Mouse (Mus musculus) forebrain, embryonic 12.5 days (tissue): ENCODE measurements around the gene Hoxa13. TPM values are rescaled to one million over a fixed set of nuclear protein-coding genes. Genes with fewer than 3 reads are reported as not detected.

ENCODE experiments used
- ATAC-seq: fragments of 200-750 bp; cut with Nextera tagmentation; 2 replicates; pipeline ENCODE4 v1.8.0; 2017; ENCODE audit warnings: moderate TSS enrichment; ENCODE audit not compliant: low FRiP score
- H3K27ac ChIP-seq: fragments of 300-500 bp; sonication (generic); 2 replicates; pipeline ENCODE4 v1.5.1; 2016; ENCODE audit warnings: mild to moderate bottlenecking
- H3K27me3 ChIP-seq: fragments of 300-500 bp; sonication (generic); 2 replicates; pipeline ENCODE4 v1.6.1; 2016; ENCODE audit warnings: mild to moderate bottlenecking
- H3K36me3 ChIP-seq: fragments of 300-500 bp; sonication (generic); replicated peaks from 2 replicates; pipeline ENCODE4 v1.6.1; 2016; ENCODE audit warnings: mild to moderate bottlenecking
- H3K4me1 ChIP-seq: fragments of 300-500 bp; sonication (generic); 2 replicates; pipeline ENCODE4 v1.6.1; 2016
- H3K4me2 ChIP-seq: fragments of 300-500 bp; sonication (generic); 2 replicates; pipeline ENCODE4 v1.6.1; 2016; ENCODE audit warnings: mild to moderate bottlenecking, moderate library complexity
- H3K4me3 ChIP-seq: fragments of 300-500 bp; sonication (generic); replicated peaks from 2 replicates; pipeline ENCODE4 v1.5.1; 2016; ENCODE audit warnings: mild to moderate bottlenecking
- H3K9ac ChIP-seq: fragments of 300-500 bp; sonication (generic); 2 replicates; pipeline ENCODE4 v1.6.1; 2016; ENCODE audit warnings: mild to moderate bottlenecking
- H3K9me3 ChIP-seq: fragments of 300-500 bp; sonication (generic); 2 replicates; pipeline ENCODE4 v1.6.1; 2016
- WGBS: fragments of 180-500 bp; shearing (Covaris S2); methylation state at CpG from one replicate; pipeline ENCODE4 v1.1.7; 2016; 5-methylcytosine and 5-hydroxymethylcytosine counted together
- polyA plus RNA-seq: library from polyadenylated mRNA; unstranded; fragments of >200 nt; fragmentation: Nextera tagmentation; extraction: Ambion mirVana; gene quantifications from 2 replicates; pipeline ENCODE4 v1.2.1, GENCODE M21; 2016

The Hoxa13 gene
- polyA plus RNA-seq, 1 experiment from 2014 or later = not detected

GRCm38 (mm10) chr6:52281084-52281483, 20.4 kb upstream of the Hoxa13 start:
- 71% methylated on average over 12 of the region's 12 CpGs for WGBS
- no peak for ATAC-seq
- H3K4me3 ChIP-seq = no peak overlapping the region
- H3K27ac ChIP-seq = no peak overlapping the region
- H3K36me3 ChIP-seq = no peaks in the 10 kb centered on the region
- H3K9ac ChIP-seq = no peak overlapping the region
- H3K4me1 ChIP-seq = no peaks in the 10 kb centered on the region
- no peaks in the 10 kb centered on the region for H3K9me3 ChIP-seq
- H3K27me3 ChIP-seq = peaks cover 80% of the 10 kb centered on the region
- H3K4me2 ChIP-seq = no peak overlapping the region

GRCm38 (mm10) chr6:52276920-52277319, 16.2 kb upstream of the Hoxa13 start:
- Histone ChIP-seq H3K9ac (no peak overlapping the region), H3K4me1 (no peaks in the 10 kb centered on the region), H3K27me3 (peaks cover 94% of the 10 kb centered on the region), H3K36me3 (no peaks in the 10 kb centered on the region), H3K9me3 (no peaks in the 10 kb centered on the region), H3K4me3 (no peak overlapping the region), H3K27ac (no peak overlapping the region), H3K4me2 (no peak overlapping the region)
- ATAC-seq = no peak
- 7% methylated on average over 5 of the region's 5 CpGs for WGBS

- Histone ChIP-seq H3K9me3 (no peaks in the 10 kb centered on the region), H3K27me3 (peaks cover 95% of the 10 kb centered on the region), H3K9ac (no peak overlapping the region), H3K27ac (no peak overlapping the region), H3K36me3 (no peaks in the 10 kb centered on the region), H3K4me1 (no peaks in the 10 kb centered on the region), H3K4me3 (no peak overlapping the region), H3K4me2 (no peak overlapping the region)
- 1% methylated on average over 6 of the region's 6 CpGs for WGBS
- ATAC-seq = no peak
Observed at GRCm38 (mm10) chr6:52276382-52276781, 15.7 kb upstream of the Hoxa13 start.

- Histone ChIP-seq H3K4me3 (no peak overlapping the region), H3K4me2 (no peak overlapping the region), H3K27me3 (peaks cover 95% of the 10 kb centered on the region), H3K9ac (no peak overlapping the region), H3K4me1 (no peaks in the 10 kb centered on the region), H3K27ac (no peak overlapping the region), H3K36me3 (no peaks in the 10 kb centered on the region), H3K9me3 (no peaks in the 10 kb centered on the region)
- ATAC-seq = no peak
- WGBS = 4% methylated on average over 8 of the region's 8 CpGs
Observed at GRCm38 (mm10) chr6:52275563-52276280, 15.0 kb upstream of the Hoxa13 start.

- Histone ChIP-seq H3K9me3 (no peaks in the 10 kb centered on the region), H3K4me1 (no peaks in the 10 kb centered on the region), H3K36me3 (no peaks in the 10 kb centered on the region), H3K4me2 (no peak overlapping the region), H3K4me3 (no peak overlapping the region), H3K27me3 (peaks cover 97% of the 10 kb centered on the region), H3K27ac (no peak overlapping the region), H3K9ac (no peak overlapping the region)
- ATAC-seq = no peak
- WGBS = 1% methylated on average over 11 of the region's 11 CpGs
Observed at GRCm38 (mm10) chr6:52274576-52274975, 13.9 kb upstream of the Hoxa13 start.

GRCm38 (mm10) chr6:52273656-52274280, 13.1 kb upstream of the Hoxa13 start:
- Histone ChIP-seq H3K9me3 (no peaks in the 10 kb centered on the region), H3K27ac (no peak overlapping the region), H3K4me1 (no peaks in the 10 kb centered on the region), H3K36me3 (no peaks in the 10 kb centered on the region), H3K9ac (no peak overlapping the region), H3K4me2 (no peak overlapping the region), H3K27me3 (peaks cover 99% of the 10 kb centered on the region), H3K4me3 (no peak overlapping the region)
- no peak for ATAC-seq
- under 1% methylated on average over 22 of the region's 22 CpGs for WGBS

- Histone ChIP-seq H3K4me1 (no peaks in the 10 kb centered on the region), H3K4me3 (no peak overlapping the region), H3K9me3 (no peaks in the 10 kb centered on the region), H3K36me3 (no peaks in the 10 kb centered on the region), H3K27me3 (peaks cover 99% of the 10 kb centered on the region), H3K9ac (no peak overlapping the region), H3K27ac (no peak overlapping the region), H3K4me2 (no peak overlapping the region)
- ATAC-seq = no peak
- 3% methylated on average over 21 of the region's 22 CpGs for WGBS
Observed at GRCm38 (mm10) chr6:52272766-52273655, 12.3 kb upstream of the Hoxa13 start.

- WGBS = 5% methylated on average over 23 of the region's 23 CpGs
- no peak overlapping the region for H3K4me2 ChIP-seq
- no peak overlapping the region for H3K9ac ChIP-seq
- H3K27me3 ChIP-seq = peaks cover 95% of the 10 kb centered on the region
- ATAC-seq = no peak
- no peak overlapping the region for H3K27ac ChIP-seq
- no peaks in the 10 kb centered on the region for H3K36me3 ChIP-seq
- no peaks in the 10 kb centered on the region for H3K4me1 ChIP-seq
- H3K9me3 ChIP-seq = no peaks in the 10 kb centered on the region
- no peak overlapping the region for H3K4me3 ChIP-seq
Observed at GRCm38 (mm10) chr6:52270494-52271480, 10.1 kb upstream of the Hoxa13 start.

GRCm38 (mm10) chr6:52268756-52269155, 8.1 kb upstream of the Hoxa13 start:
- Histone ChIP-seq H3K4me2 (no peak overlapping the region), H3K9ac (no peak overlapping the region), H3K36me3 (no peaks in the 10 kb centered on the region), H3K27me3 (peaks cover 95% of the 10 kb centered on the region), H3K27ac (no peak overlapping the region), H3K4me1 (no peaks in the 10 kb centered on the region), H3K4me3 (no peak overlapping the region), H3K9me3 (no peaks in the 10 kb centered on the region)
- 1% methylated on average over 3 of the region's 3 CpGs for WGBS
- no peak for ATAC-seq

GRCm38 (mm10) chr6:52268341-52268740, 7.7 kb upstream of the Hoxa13 start:
- Histone ChIP-seq H3K4me2 (no peak overlapping the region), H3K27me3 (peaks cover 95% of the 10 kb centered on the region), H3K9me3 (no peaks in the 10 kb centered on the region), H3K36me3 (no peaks in the 10 kb centered on the region), H3K4me1 (no peaks in the 10 kb centered on the region), H3K27ac (no peak overlapping the region), H3K4me3 (no peak overlapping the region), H3K9ac (no peak overlapping the region)
- WGBS = 1% methylated on average over 7 of the region's 7 CpGs
- no peak for ATAC-seq

- H3K4me1 ChIP-seq = no peaks in the 10 kb centered on the region
- H3K4me3 ChIP-seq = no peak overlapping the region
- no peak overlapping the region for H3K27ac ChIP-seq
- no peak overlapping the region for H3K4me2 ChIP-seq
- H3K9ac ChIP-seq = no peak overlapping the region
- no peak for ATAC-seq
- H3K27me3 ChIP-seq = peaks cover 95% of the 10 kb centered on the region
- no peaks in the 10 kb centered on the region for H3K9me3 ChIP-seq
- 3% methylated on average over 3 of the region's 3 CpGs for WGBS
- H3K36me3 ChIP-seq = no peaks in the 10 kb centered on the region
Observed at GRCm38 (mm10) chr6:52267691-52268090, 7.0 kb upstream of the Hoxa13 start.
